Mouse (Mus musculus) olfactory bulb, adult 2 months (tissue): ENCODE data around the gene Rptor.

Experiments
- CTCF ChIP-seq: fragments of 200-500 bp; IDR thresholded peaks from 2 replicates; pipeline ENCODE4 v1.5.1; 2012; ENCODE audit warnings: low read depth, mild to moderate bottlenecking, low read length, moderate library complexity; ENCODE audit not compliant: insufficient read depth
- POLR2A ChIP-seq: fragments of 200-500 bp; IDR thresholded peaks from 2 replicates; pipeline ENCODE4 v1.6.1; 2012; ENCODE audit warnings: mild to moderate bottlenecking, low read depth, low read length, moderate library complexity; ENCODE audit not compliant: insufficient read depth

DNA sequence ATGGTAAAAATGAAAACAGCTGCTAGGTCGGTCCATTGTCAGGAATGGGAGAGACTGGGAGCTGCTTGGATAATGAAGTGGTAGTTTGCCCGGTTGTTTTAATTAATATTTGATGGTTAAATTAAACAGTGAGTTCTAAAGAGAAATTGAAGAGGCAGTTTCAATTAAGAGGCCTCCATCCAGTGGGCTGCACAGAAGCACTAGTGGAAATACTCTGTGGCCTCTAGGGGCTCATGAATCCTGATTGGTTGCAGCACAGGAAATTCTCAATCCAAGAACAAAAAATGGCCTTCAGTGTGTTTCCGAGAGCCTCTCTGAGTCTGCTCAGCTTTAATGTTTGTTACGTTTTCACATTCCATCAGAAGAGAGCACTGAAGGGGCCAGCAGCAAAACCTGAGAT is 141.7 kb downstream of the Rptor start:
- TF ChIP-seq CTCF (no peak), POLR2A (no peak)
